Mouse (Mus musculus) hindbrain, postnatal 0 days (tissue): ENCODE data around the gene Shoc2. TPM values are rescaled to one million over a fixed set of nuclear protein-coding genes. Genes with fewer than 3 reads are reported as not detected.
"Not testable (repeated sequence)": the region's sequence is repeated elsewhere in the genome, so short reads cannot be mapped to it uniquely, and the experiment has no call there.

Source experiments
- ATAC-seq: fragments of 200-750 bp; cut with Nextera tagmentation; 2 replicates; pipeline ENCODE4 v1.8.0; 2017; ENCODE audit warnings: mild to moderate bottlenecking, moderate TSS enrichment, moderate library complexity
- DNase-seq: peaks from one replicate; pipeline ENCODE4 v3.0.0-alpha.2; 2015; ENCODE audit warnings: low spot score
- H3K27ac ChIP-seq: fragments of 300-500 bp; sonication (generic); 2 replicates; pipeline ENCODE4 v1.5.1; 2014; ENCODE audit warnings: mild to moderate bottlenecking
- H3K27me3 ChIP-seq: fragments of 300-500 bp; sonication (generic); 2 replicates; pipeline ENCODE4 v1.6.1; 2014; ENCODE audit warnings: low read length, mixed read lengths; ENCODE audit not compliant: insufficient read depth
- H3K36me3 ChIP-seq: fragments of 300-500 bp; sonication (generic); 2 replicates; pipeline ENCODE4 v1.6.1; 2014; ENCODE audit warnings: low read length, mixed read lengths; ENCODE audit not compliant: insufficient read depth
- H3K4me1 ChIP-seq: fragments of 300-500 bp; sonication (generic); 2 replicates; pipeline ENCODE4 v1.6.1; 2014; ENCODE audit warnings: antibody characterized with exemption, low read length, mixed read lengths; ENCODE audit not compliant: insufficient read depth
- H3K4me2 ChIP-seq: fragments of 300-500 bp; sonication (generic); 2 replicates; pipeline ENCODE4 v1.6.1; 2014; ENCODE audit warnings: low read depth, mild to moderate bottlenecking, low read length, moderate library complexity, mixed read lengths
- H3K4me3 ChIP-seq: fragments of 300-500 bp; sonication (generic); 2 replicates; pipeline ENCODE4 v1.5.1; 2014; ENCODE audit warnings: low read length
- H3K9ac ChIP-seq: fragments of 300-500 bp; sonication (generic); replicated peaks from 2 replicates; pipeline ENCODE4 v1.6.1; 2014; ENCODE audit warnings: mild to moderate bottlenecking, low read length, moderate library complexity, mixed read lengths
- H3K9me3 ChIP-seq: fragments of 300-500 bp; sonication (generic); 2 replicates; pipeline ENCODE4 v1.6.1; 2016; ENCODE audit warnings: low read length, mixed read lengths
- CTCF ChIP-seq: IDR thresholded peaks from 2 replicates; pipeline ENCODE4 v1.5.1; 2016; ENCODE audit warnings: antibody characterized with exemption, control low read depth, low read depth
- WGBS: fragments of 180-500 bp; shearing (Covaris S2); extraction: QIAGEN DNeasy Blood & Tissue Kit; methylation state at CpG from one replicate; pipeline ENCODE4 v1.1.7; 2014; 5-methylcytosine and 5-hydroxymethylcytosine counted together
- polyA plus RNA-seq: library from polyadenylated mRNA; unstranded; fragments of >200 nt; fragmentation: Nextera tagmentation; extraction: Ambion mirVana; gene quantifications from 2 replicates; pipeline ENCODE4 v1.2.1, GENCODE M21; 2015
- total RNA-seq: library from RNA; depleted of rRNA; stranded (reverse); fragments of >200 nt; gene quantifications from 2 replicates; pipeline ENCODE4 v1.2.3, GENCODE M21; 2014

Shoc2 gene
- total and polyA plus RNA-seq, 2 experiments from 2014 or later: 47.7 to 69.8 TPM

GRCm38 (mm10) chr19:53906033-53906702 lies 37.9 kb upstream of the Shoc2 start:
- TF ChIP-seq CTCF: no peak
- Histone ChIP-seq H3K27me3 (no peaks in the 10 kb centered on the region), H3K9ac (no peak overlapping the region), H3K27ac (no peak overlapping the region), H3K4me3 (no peak overlapping the region), H3K4me2 (peak overlapping the region; percentile 68; the same call in 1 of the 2 replicates), H3K9me3 (no peaks in the 10 kb centered on the region), H3K36me3 (peaks cover 3% of the 10 kb centered on the region; the same call in 1 of the 2 replicates), H3K4me1 (peaks cover 7% of the 10 kb centered on the region)
- ATAC-seq (no peak), DNase-seq (no peak)
- 66% methylated on average over 6 of the region's 6 CpGs for WGBS

GRCm38 (mm10) chr19:53906703-53907070 lies 37.4 kb upstream of the Shoc2 start:
- DNase-seq, H3K4me2 ChIP-seq, H3K27me3 ChIP-seq, H3K9ac ChIP-seq, H3K27ac ChIP-seq, H3K36me3 ChIP-seq, ATAC-seq, H3K4me3 ChIP-seq, H3K9me3 ChIP-seq, H3K4me1 ChIP-seq: not testable (repeated sequence)

GRCm38 (mm10) chr19:53914950-53915349 lies 29.2 kb upstream of the Shoc2 start:
- whole genome bisulfite sequencing: 96% methylated on average over 4 of the region's 4 CpGs
- H3K4me1 ChIP-seq: no peaks in the 10 kb centered on the region
- TF ChIP-seq CTCF: no peak
- no peaks in the 10 kb centered on the region for H3K9me3 ChIP-seq
- H3K27ac ChIP-seq: no peak overlapping the region
- H3K4me2 ChIP-seq: no peak overlapping the region
- no peak for DNase-seq
- no peak for ATAC-seq
- H3K9ac ChIP-seq: no peak overlapping the region
- H3K36me3 ChIP-seq: peaks cover 51% of the 10 kb centered on the region
- H3K27me3 ChIP-seq: no peaks in the 10 kb centered on the region
- no peak overlapping the region for H3K4me3 ChIP-seq

- no peak for DNase-seq
- Histone ChIP-seq H3K4me2 (no peak overlapping the region), H3K27ac (no peak overlapping the region), H3K4me1 (no peaks in the 10 kb centered on the region), H3K9ac (no peak overlapping the region), H3K4me3 (no peak overlapping the region), H3K36me3 (peaks cover 39% of the 10 kb centered on the region), H3K9me3 (no peaks in the 10 kb centered on the region), H3K27me3 (no peaks in the 10 kb centered on the region)
- ATAC-seq: no peak
- WGBS: 93% methylated on average over 10 of the region's 10 CpGs
- TF ChIP-seq CTCF: no peak
These were observed 24.6 kb upstream of the Shoc2 start for GRCm38 (mm10) chr19:53919541-53919940.

- WGBS: 85% methylated on average over 3 of the region's 3 CpGs
- not testable (repeated sequence) for DNase-seq
- peaks cover 35% of the 10 kb centered on the region for H3K36me3 ChIP-seq
These were observed 22.1 kb upstream of the Shoc2 start for GRCm38 (mm10) chr19:53921996-53922395.

GRCm38 (mm10) chr19:53925338-53925751 lies 18.8 kb upstream of the Shoc2 start:
- Histone ChIP-seq H3K27ac (no peak overlapping the region), H3K9me3 (no peaks in the 10 kb centered on the region), H3K27me3 (no peaks in the 10 kb centered on the region), H3K36me3 (peaks cover 23% of the 10 kb centered on the region), H3K4me1 (no peaks in the 10 kb centered on the region), H3K4me3 (no peak overlapping the region), H3K4me2 (no peak overlapping the region), H3K9ac (no peak overlapping the region)
- peak; percentile 82 for DNase-seq
- peak; percentile 64; the same call in 1 of the 2 replicates for ATAC-seq
- TF ChIP-seq CTCF: peak; percentile 53
- WGBS: 90% methylated on average over 2 of the region's 2 CpGs

More at GRCm38 (mm10) chr19:53921996-53922395, 22.1 kb upstream of the Shoc2 start:
- H3K4me1 ChIP-seq, ATAC-seq, H3K9ac ChIP-seq, H3K27me3 ChIP-seq, H3K27ac ChIP-seq, H3K4me3 ChIP-seq, H3K4me2 ChIP-seq, H3K9me3 ChIP-seq: not testable (repeated sequence)

GRCm38 (mm10) chr19:53926705-53927104 lies 17.4 kb upstream of the Shoc2 start:
- no peak overlapping the region for H3K27ac ChIP-seq
- H3K4me3 ChIP-seq: no peak overlapping the region
- peaks cover 22% of the 10 kb centered on the region for H3K36me3 ChIP-seq
- ATAC-seq (no peak), DNase-seq (no peak)
- H3K4me2 ChIP-seq: no peak overlapping the region
- H3K9ac ChIP-seq: no peak overlapping the region
- no peaks in the 10 kb centered on the region for H3K27me3 ChIP-seq
- H3K4me1 ChIP-seq: no peaks in the 10 kb centered on the region
- no peak for TF ChIP-seq CTCF
- 91% methylated on average over 1 of the region's 1 CpGs for WGBS
- no peaks in the 10 kb centered on the region for H3K9me3 ChIP-seq
